Mouse (Mus musculus): ENCODE data around the gene Tmem18. TPM values are rescaled to one million over a fixed set of nuclear protein-coding genes. Genes with fewer than 3 reads are reported as not detected.

Gene Tmem18
- total and polyA plus RNA-seq, 3 experiments = 17.0 to 20.0 TPM; not detected in 1

DNA sequence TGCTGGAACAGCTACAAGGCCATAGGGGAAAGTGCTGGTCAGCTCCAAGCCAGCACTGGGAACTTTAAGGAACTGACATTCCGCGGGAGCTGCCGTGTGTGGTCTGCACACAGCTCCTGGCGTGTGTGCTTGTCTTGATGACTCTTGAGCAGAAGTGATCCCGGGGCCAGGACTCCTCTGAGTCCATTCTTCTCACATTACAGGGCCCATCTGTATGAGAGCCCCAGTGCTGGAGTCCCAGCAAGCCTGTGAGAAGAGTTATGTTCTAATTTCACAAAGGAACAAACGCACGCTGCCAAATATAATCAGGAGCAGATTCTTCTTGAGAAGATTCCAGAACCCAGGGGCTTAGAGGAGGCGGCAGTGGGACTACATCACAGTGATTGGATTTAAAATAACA lies 34.2 kb downstream of the Tmem18 start (continued):
- no peak for TF ChIP-seq KAT2A (conservative IDR thresholded peaks at IDR 0.05; ENCODE audit: low read depth, low read length)

DNA sequence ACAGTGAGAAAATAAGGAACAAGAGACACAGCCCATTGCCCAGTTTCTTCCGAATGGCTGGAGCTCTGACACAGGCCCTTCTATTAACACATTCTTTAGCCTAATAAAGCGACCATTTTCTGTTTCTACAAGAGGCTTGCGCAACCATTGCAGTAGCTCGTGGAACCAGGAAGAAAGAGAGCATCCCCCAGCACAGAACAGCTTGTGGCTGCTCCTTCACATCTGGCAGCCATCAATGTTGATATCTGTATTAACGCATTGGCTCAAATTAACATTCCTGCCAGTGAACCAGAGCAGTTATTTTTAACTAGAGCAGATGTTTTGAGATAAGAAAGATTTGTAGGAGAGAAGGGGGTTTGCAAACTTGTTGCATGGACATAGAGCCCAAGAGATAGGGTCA lies 44.2 kb downstream of the Tmem18 start:
- no peaks in the 10 kb centered on the region for H3K4me1 ChIP-seq (ENCODE audit: control insufficient read depth in 1 of 2, insufficient read depth in 2 of 2, low read length in 2 of 2)
- no peak for TF ChIP-seq MAX (IDR thresholded peaks at IDR 0.05; ENCODE audit: low read length)
- no peak for TF ChIP-seq USF1 (IDR thresholded peaks at IDR 0.05; ENCODE audit: low read depth, low read length)
- no peak for TF ChIP-seq POLR2A (IDR thresholded peaks at IDR 0.05; ENCODE audit: control insufficient read depth in 1 of 2, insufficient read depth in 1 of 2, low read depth in 1 of 2, low read length in 2 of 2, poor library complexity in 1 of 2)
- TF ChIP-seq HCFC1 (IDR thresholded peaks at IDR 0.05; ENCODE audit: low read depth, low read length) = no peak
- TF ChIP-seq TBP (IDR thresholded peaks at IDR 0.05; ENCODE audit: low read depth, low read length) = no peak
- TF ChIP-seq BHLHE40 (IDR thresholded peaks at IDR 0.05; ENCODE audit: borderline replicate concordance, low read depth, low read length) = no peak
- no peak for TF ChIP-seq MEF2A (IDR thresholded peaks at IDR 0.05; ENCODE audit: extremely low read depth, insufficient replicate concordance, low read depth, low read length, poor library complexity, severe bottlenecking)
- no peak for TF ChIP-seq GATA1 (IDR thresholded peaks at IDR 0.05; ENCODE audit: low read depth, low read length)
- no peak for TF ChIP-seq TAL1 (IDR thresholded peaks at IDR 0.05; ENCODE audit: low read length)
- no peak for TF ChIP-seq E2F4 (IDR thresholded peaks at IDR 0.05; ENCODE audit: borderline replicate concordance, low read depth, low read length)
- no peak for TF ChIP-seq JUND (IDR thresholded peaks at IDR 0.05; ENCODE audit: low read depth, low read length)
- no peak for TF ChIP-seq ZNF384 (IDR thresholded peaks at IDR 0.05; ENCODE audit: low read depth, low read length)
- TF ChIP-seq CTCF (IDR thresholded peaks at IDR 0.05 in 2 of 3, conservative IDR thresholded peaks at IDR 0.05 in 1 of 3; ENCODE audit: control insufficient read depth in 1 of 3, insufficient read depth in 1 of 3, low read depth in 2 of 3, low read length in 3 of 3, poor library complexity in 1 of 3, severe bottlenecking in 1 of 3) = no peak
- TF ChIP-seq TCF12 (IDR thresholded peaks at IDR 0.05; ENCODE audit: low read depth, low read length) = no peak
- no peak for TF ChIP-seq UBTF (IDR thresholded peaks at IDR 0.05; ENCODE audit: borderline replicate concordance, insufficient read depth, low read depth, low read length)
- no peak for TF ChIP-seq ZMIZ1 (IDR thresholded peaks at IDR 0.05; ENCODE audit: low read depth, low read length)
- H3K36me3 ChIP-seq (ENCODE audit: control insufficient read depth in 1 of 2, insufficient read depth in 2 of 2, low read length in 2 of 2) = no peaks in the 10 kb centered on the region
- H3K9ac ChIP-seq (ENCODE audit: control insufficient read depth, low read depth, low read length, poor library complexity, severe bottlenecking) = no peak overlapping the region
- H3K27me3 ChIP-seq (ENCODE audit: control insufficient read depth in 1 of 2, insufficient read depth in 2 of 2, low read length in 2 of 2) = no peaks in the 10 kb centered on the region; a peak in 1 of 4 replicates
- no peaks in the 10 kb centered on the region for H3K9me3 ChIP-seq (replicated peaks; ENCODE audit: insufficient read depth, low read length)
- H3K4me3 ChIP-seq (ENCODE audit: control insufficient read depth in 1 of 2, insufficient read depth in 1 of 2, low read depth in 2 of 2, low read length in 2 of 2) = no peak overlapping the region
- H3K79me2 ChIP-seq (ENCODE audit: control insufficient read depth, insufficient read depth, low read length, poor library complexity) = no peaks in the 10 kb centered on the region
- no peak overlapping the region for H3K27ac ChIP-seq (ENCODE audit: control insufficient read depth, low read depth, low read length)
- no peak for DNase-seq (ENCODE audit: low read depth, low spot score)

DNA sequence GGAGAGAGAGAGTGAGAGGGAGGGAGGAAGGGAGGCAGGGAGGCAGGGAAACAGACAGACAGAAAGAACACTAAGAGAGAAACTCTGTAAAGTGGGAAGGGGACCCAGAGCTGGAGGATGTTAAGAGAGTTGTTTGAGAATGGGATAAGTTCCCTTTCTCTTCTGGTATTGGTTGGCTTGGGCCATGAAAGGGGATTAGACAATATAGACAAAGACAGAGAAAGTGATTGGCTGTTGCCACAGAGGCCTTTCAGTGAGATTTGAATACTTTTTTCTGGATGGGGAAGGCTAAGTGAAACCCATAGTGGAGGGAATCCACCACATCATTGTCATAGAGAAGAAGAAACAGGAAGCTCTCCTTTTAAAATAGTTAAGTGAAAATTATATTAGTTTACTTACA lies 50.3 kb downstream of the Tmem18 start:
- peak; percentile 4 for DNase-seq (ENCODE audit: low read depth, low spot score)
- H3K36me3 ChIP-seq (ENCODE audit: control insufficient read depth in 1 of 2, insufficient read depth in 2 of 2, low read length in 2 of 2) = no peaks in the 10 kb centered on the region
- no peaks in the 10 kb centered on the region for H3K9me3 ChIP-seq (replicated peaks; ENCODE audit: insufficient read depth, low read length)
- peak overlapping the region in 1 of 2 experiments; percentile 29; a peak in 1 of 4 replicates for H3K4me3 ChIP-seq (ENCODE audit: control insufficient read depth in 1 of 2, insufficient read depth in 1 of 2, low read depth in 2 of 2, low read length in 2 of 2)
- TF ChIP-seq EP300 (IDR thresholded peaks at IDR 0.05; ENCODE audit: low read depth in 1 of 2, low read length in 2 of 2) (no peak), CHD1 (IDR thresholded peaks at IDR 0.05; ENCODE audit: low read depth, low read length) (no peak), USF2 (IDR thresholded peaks at IDR 0.05; ENCODE audit: borderline replicate concordance in 1 of 2, insufficient read depth in 1 of 2, low read depth in 1 of 2, low read length in 2 of 2) (no peak), POLR2A (IDR thresholded peaks at IDR 0.05; ENCODE audit: control insufficient read depth in 1 of 2, insufficient read depth in 1 of 2, low read depth in 1 of 2, low read length in 2 of 2, poor library complexity in 1 of 2) (no peak), MAZ (IDR thresholded peaks at IDR 0.05; ENCODE audit: low read depth, low read length) (no peak), MAFK (IDR thresholded peaks at IDR 0.05; ENCODE audit: borderline replicate concordance, low read depth, low read length) (no peak), MXI1 (IDR thresholded peaks at IDR 0.05; ENCODE audit: low read depth, low read length) (no peak), TAL1 (IDR thresholded peaks at IDR 0.05; ENCODE audit: low read length) (no peak), RCOR1 (IDR thresholded peaks at IDR 0.05; ENCODE audit: low read depth, low read length) (no peak), MAX (IDR thresholded peaks at IDR 0.05; ENCODE audit: low read length) (no peak), KAT2A (conservative IDR thresholded peaks at IDR 0.05; ENCODE audit: low read depth, low read length) (no peak), ZNF384 (IDR thresholded peaks at IDR 0.05; ENCODE audit: low read depth, low read length) (no peak), BHLHE40 (IDR thresholded peaks at IDR 0.05; ENCODE audit: borderline replicate concordance, low read depth, low read length) (no peak), MYC (IDR thresholded peaks at IDR 0.05; ENCODE audit: low read depth, low read length) (no peak)
- H3K79me2 ChIP-seq (ENCODE audit: control insufficient read depth, insufficient read depth, low read length, poor library complexity) = no peaks in the 10 kb centered on the region
- no peak overlapping the region for H3K9ac ChIP-seq (ENCODE audit: control insufficient read depth, low read depth, low read length, poor library complexity, severe bottlenecking)
- no peaks in the 10 kb centered on the region for H3K4me1 ChIP-seq (ENCODE audit: control insufficient read depth in 1 of 2, insufficient read depth in 2 of 2, low read length in 2 of 2)
- no peaks in the 10 kb centered on the region; a peak in 1 of 4 replicates for H3K27me3 ChIP-seq (ENCODE audit: control insufficient read depth in 1 of 2, insufficient read depth in 2 of 2, low read length in 2 of 2)
- no peak overlapping the region for H3K27ac ChIP-seq (ENCODE audit: control insufficient read depth, low read depth, low read length)
